In the genomic region with DNA sequence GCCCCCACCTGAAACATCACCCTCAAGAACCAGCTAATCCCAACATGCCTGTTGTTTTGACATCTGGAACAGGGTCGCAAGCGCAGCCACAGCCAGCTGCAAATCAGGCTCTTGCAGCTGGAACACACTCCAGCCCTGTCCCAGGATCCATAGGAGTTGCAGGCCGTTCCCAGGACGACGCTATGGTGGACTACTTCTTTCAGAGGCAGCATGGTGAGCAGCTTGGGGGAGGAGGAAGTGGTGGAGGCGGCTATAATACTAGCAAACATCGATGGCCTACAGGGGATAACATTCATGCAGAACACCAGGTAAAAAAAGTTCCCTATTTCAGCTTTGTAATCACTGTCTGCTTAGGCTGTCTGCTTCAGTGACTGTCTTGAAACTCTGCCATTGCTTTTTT, we compare ENCODE assay signal across 11 mouse cellular contexts. TPM values are rescaled to one million over a fixed set of nuclear protein-coding genes. Genes with fewer than 3 reads are reported as not detected.
A peak's percentile ranks its signal among the peaks of the same experiment; 100 is the strongest.
DNase-seq lines count a peak whose midpoint lies in the region; ATAC-seq and TF ChIP-seq lines count a peak whose summit lies in the region.
"Had no signal": no experiment of that assay in that cellular context is flagged by ENCODE, and none has a peak within 500 bp of the region (broad histone marks: within the 10 kb centered on the region; RNA-seq: fewer than 3 reads in every experiment).

No protein-coding gene starts in this region.

- 64% methylated on average over 7 of the region's 7 CpGs for WGBS in forebrain, embryonic 15.5 days
- 68% methylated on average over 7 of the region's 7 CpGs for WGBS in forebrain, embryonic 13.5 days
- 61% methylated on average over 7 of the region's 7 CpGs for WGBS in midbrain, embryonic 13.5 days
- WGBS in midbrain, embryonic 16.5 days: 60% methylated on average over 7 of the region's 7 CpGs
- 26% methylated on average over 7 of the region's 7 CpGs for WGBS in small intestine, adult 2 months

- H3K36me3 ChIP-seq in forebrain, embryonic 15.5 days: peaks cover 40% of the 10 kb centered on the region
- H3K36me3 ChIP-seq in forebrain, embryonic 13.5 days (ENCODE audit: poor library complexity, severe bottlenecking): peaks cover 44% of the 10 kb centered on the region
- peaks cover 48% of the 10 kb centered on the region for H3K36me3 ChIP-seq in midbrain, embryonic 13.5 days
- H3K36me3 ChIP-seq in midbrain, embryonic 16.5 days (ENCODE audit: control insufficient read depth, insufficient read depth, low read length): peaks cover 15% of the 10 kb centered on the region
- H3K36me3 ChIP-seq in small intestine, adult 2 months (ENCODE audit: control insufficient read depth, insufficient read depth, low read length): peaks cover 27% of the 10 kb centered on the region

- no peaks in the 10 kb centered on the region for H3K27me3 ChIP-seq in forebrain, embryonic 15.5 days
- H3K27me3 ChIP-seq in forebrain, embryonic 13.5 days: no peaks in the 10 kb centered on the region
- H3K27me3 ChIP-seq in midbrain, embryonic 13.5 days: no peaks in the 10 kb centered on the region
- no peaks in the 10 kb centered on the region for H3K27me3 ChIP-seq in midbrain, embryonic 16.5 days (ENCODE audit: control insufficient read depth, insufficient read depth, low read depth, low read length)
- H3K27me3 ChIP-seq in small intestine, adult 2 months (ENCODE audit: control insufficient read depth, insufficient read depth, low read length): no peaks in the 10 kb centered on the region

- no peak overlapping the region for H3K4me3 ChIP-seq in forebrain, embryonic 15.5 days
- H3K4me3 ChIP-seq in forebrain, embryonic 13.5 days: no peak overlapping the region
- no peak overlapping the region for H3K4me3 ChIP-seq in midbrain, embryonic 13.5 days (replicated peaks)
- no peak overlapping the region for H3K4me3 ChIP-seq in midbrain, embryonic 16.5 days (ENCODE audit: low read depth, low read length)
- H3K4me3 ChIP-seq in small intestine, adult 2 months (ENCODE audit: low read depth, low read length): no peak overlapping the region

- H3K4me2 ChIP-seq in forebrain, embryonic 15.5 days (replicated peaks): peak overlapping the region; percentile 14; the same call in 1 of the 2 replicates
- no peak overlapping the region for H3K4me2 ChIP-seq in forebrain, embryonic 13.5 days
- peak overlapping the region; percentile 23 for H3K4me2 ChIP-seq in midbrain, embryonic 13.5 days (replicated peaks)
- no peak overlapping the region for H3K4me2 ChIP-seq in midbrain, embryonic 16.5 days (ENCODE audit: low read length)

- H3K9me3 ChIP-seq in forebrain, embryonic 15.5 days: no peaks in the 10 kb centered on the region
- no peaks in the 10 kb centered on the region for H3K9me3 ChIP-seq in forebrain, embryonic 13.5 days (replicated peaks)
- H3K9me3 ChIP-seq in midbrain, embryonic 13.5 days: no peaks in the 10 kb centered on the region
- H3K9me3 ChIP-seq in midbrain, embryonic 16.5 days (replicated peaks; ENCODE audit: control insufficient read depth, low read length, poor library complexity, severe bottlenecking): no peaks in the 10 kb centered on the region

- ATAC-seq in forebrain, embryonic 15.5 days (replicated peaks): no peak
- no peak for ATAC-seq in forebrain, embryonic 13.5 days
- ATAC-seq in midbrain, embryonic 13.5 days: no peak
- ATAC-seq in midbrain, embryonic 16.5 days: no peak
- ATAC-seq in inflammation-experienced regulatory T-cells, adult 6 months: peak; percentile 56
- ATAC-seq: lung, postnatal 0 days had no signal

- no peak for TF ChIP-seq POLR2A in small intestine, adult 2 months (IDR thresholded peaks at IDR 0.05; ENCODE audit: low read depth, low read length)

- H3K27ac ChIP-seq in forebrain, embryonic 15.5 days (replicated peaks): no peak overlapping the region
- H3K27ac ChIP-seq in forebrain, embryonic 13.5 days: no peak overlapping the region
- no peak overlapping the region for H3K27ac ChIP-seq in midbrain, embryonic 13.5 days
- no peak overlapping the region for H3K27ac ChIP-seq in midbrain, embryonic 16.5 days (ENCODE audit: low read length)
- H3K27ac ChIP-seq in small intestine, adult 2 months (ENCODE audit: insufficient read depth, low read depth, low read length): 0 out of 2 replicates have a peak overlapping the region, but pooled peaks have one; percentile 4

- TF ChIP-seq CTCF in small intestine, adult 2 months (IDR thresholded peaks at IDR 0.05; ENCODE audit: extremely low read depth, insufficient read length, insufficient replicate concordance, low read depth, low read length): no peak

- peaks cover 59% of the 10 kb centered on the region for H3K4me1 ChIP-seq in forebrain, embryonic 15.5 days
- peaks cover 65% of the 10 kb centered on the region for H3K4me1 ChIP-seq in forebrain, embryonic 13.5 days
- peaks cover 62% of the 10 kb centered on the region for H3K4me1 ChIP-seq in midbrain, embryonic 13.5 days (replicated peaks)
- H3K4me1 ChIP-seq in midbrain, embryonic 16.5 days (ENCODE audit: control insufficient read depth, insufficient read depth, low read length): peaks cover 55% of the 10 kb centered on the region
- H3K4me1 ChIP-seq in small intestine, adult 2 months (ENCODE audit: control insufficient read depth, insufficient read depth, insufficient read length, low read length): peaks cover 14% of the 10 kb centered on the region; the same call in 1 of the 2 replicates

- no peak overlapping the region for H3K9ac ChIP-seq in forebrain, embryonic 15.5 days (replicated peaks)
- H3K9ac ChIP-seq in forebrain, embryonic 13.5 days: no peak overlapping the region
- no peak overlapping the region for H3K9ac ChIP-seq in midbrain, embryonic 13.5 days (replicated peaks)
- no peak overlapping the region for H3K9ac ChIP-seq in midbrain, embryonic 16.5 days (ENCODE audit: low read depth, low read length)

- DNase-seq in frontal cortex, postnatal 10 days (ENCODE audit: low spot score in 2 of 2): no peak
- DNase-seq in gastrocnemius, adult 8-10 months (ENCODE audit: low spot score in 2 of 2): no peak
- DNase-seq: adrenal gland, postnatal 10 days; cerebellum, postnatal 14 days had no signal

RNA-seq across cellular contexts. Expression of a gene that starts 5.9 kb away (rescaled TPM):
- 129 TPM in 2 replicates for polyA plus RNA-seq in forebrain, embryonic 15.5 days (2015; fragmentation: Nextera tagmentation; extraction: Ambion mirVana)
- polyA plus RNA-seq in forebrain, embryonic 13.5 days (2015; fragmentation: Nextera tagmentation; extraction: Ambion mirVana): 117 and 133 TPM in 2 replicates
- polyA plus RNA-seq in midbrain, embryonic 13.5 days (2015; fragmentation: Nextera tagmentation; extraction: Ambion mirVana): 120 TPM in 2 replicates
- polyA plus RNA-seq in midbrain, embryonic 16.5 days (2015; fragmentation: Nextera tagmentation; extraction: Ambion mirVana): 99.4 and 108 TPM in 2 replicates
- polyA plus RNA-seq in inflammation-experienced regulatory T-cells, adult 6 months (2017; shearing (Covaris generic)): 10 to 100 TPM; 56.7 to 91.1 (median 70.0) TPM
- polyA plus RNA-seq in small intestine, adult 2 months (2012; rRNA removed): 25.6 and 48.4 TPM in 2 replicates
- total RNA-seq in gastrocnemius, adult 8-10 months (2022): 10 to 100 TPM; 35.2 to 43.9 (median 38.9) TPM

Comparison
In these comparisons a context has a peak if more than half of its experiments do, and no peak if none do; other contexts are left out.
1. H3K4me2 ChIP-seq: peak in forebrain, embryonic 15.5 days (single experiment) and midbrain, embryonic 13.5 days (single experiment); none in forebrain, embryonic 13.5 days (single experiment) and midbrain, embryonic 16.5 days (single experiment).